Mouse (Mus musculus) neural tube, embryonic 12.5 days (tissue): ENCODE results near the gene Cd3eap. TPM values are rescaled to one million over a fixed set of nuclear protein-coding genes. Genes with fewer than 3 reads are reported as not detected.
A peak's percentile ranks its signal among the peaks of the same experiment; 100 is the strongest.

Experiments
- ATAC-seq: fragments of 200-750 bp; cut with Nextera tagmentation; 2 replicates; pipeline ENCODE4 v1.8.0; 2017; ENCODE audit warnings: low read depth, mild to moderate bottlenecking, moderate TSS enrichment, moderate library complexity; ENCODE audit not compliant: low FRiP score
- H3K27ac ChIP-seq: fragments of 300-500 bp; sonication (generic); 2 replicates; pipeline ENCODE4 v1.5.1; 2016
- H3K27me3 ChIP-seq: fragments of 300-500 bp; sonication (generic); replicated peaks from 2 replicates; pipeline ENCODE4 v1.6.1; 2016; ENCODE audit warnings: mild to moderate bottlenecking
- H3K36me3 ChIP-seq: fragments of 300-500 bp; sonication (generic); 2 replicates; pipeline ENCODE4 v1.6.1; 2016; ENCODE audit warnings: mild to moderate bottlenecking
- H3K4me1 ChIP-seq: fragments of 300-500 bp; sonication (generic); 2 replicates; pipeline ENCODE4 v1.6.1; 2016
- H3K4me2 ChIP-seq: fragments of 300-500 bp; sonication (generic); replicated peaks from 2 replicates; pipeline ENCODE4 v1.6.1; 2016; ENCODE audit warnings: mild to moderate bottlenecking
- H3K4me3 ChIP-seq: fragments of 300-500 bp; sonication (generic); 2 replicates; pipeline ENCODE4 v1.5.1; 2016
- H3K9ac ChIP-seq: fragments of 300-500 bp; sonication (generic); 2 replicates; pipeline ENCODE4 v1.6.1; 2016; ENCODE audit warnings: mild to moderate bottlenecking
- H3K9me3 ChIP-seq: fragments of 300-500 bp; sonication (generic); 2 replicates; pipeline ENCODE4 v1.6.1; 2016; ENCODE audit warnings: mild to moderate bottlenecking
- WGBS: fragments of 180-500 bp; shearing (Covaris S2); methylation state at CpG from one replicate; pipeline ENCODE4 v1.1.7; 2016; 5-methylcytosine and 5-hydroxymethylcytosine counted together
- microRNA counts: library from miRNA; unstranded; fragments of <30 nt; microRNA quantifications from one replicate; lab custom pipeline; 2017
- microRNA-seq: library from miRNA; unstranded; fragments of <30 nt; microRNA quantifications from one replicate; pipeline ENCODE4, GENCODE M21; 2017
- polyA plus RNA-seq: library from polyadenylated mRNA; unstranded; fragments of >200 nt; fragmentation: Nextera tagmentation; extraction: Ambion mirVana; gene quantifications from 2 replicates; pipeline ENCODE4 v1.2.1, GENCODE M21; 2016

The Cd3eap gene
- polyA plus RNA-seq, 1 experiment from 2014 or later, result 19.8 TPM

- Histone ChIP-seq H3K9me3 (no peaks in the 10 kb centered on the region), H3K4me2 (no peak overlapping the region), H3K27ac (no peak overlapping the region), H3K4me3 (no peak overlapping the region), H3K9ac (no peak overlapping the region), H3K4me1 (peaks cover 28% of the 10 kb centered on the region), H3K27me3 (peaks cover 40% of the 10 kb centered on the region), H3K36me3 (no peaks in the 10 kb centered on the region)
- no peak for ATAC-seq
- WGBS, result 44% methylated on average over 4 of the region's 4 CpGs
Observed at GRCm38 (mm10) chr7:19311991-19312390, 47.3 kb downstream of the Cd3eap start.

GRCm38 (mm10) chr7:19309884-19310641 lies 49.2 kb downstream of the Cd3eap start, which contains the start of gene Fosb:
Gene Fosb, minus strand, starts transcription at chr7:19310051.
- no peak within 1 kb of the TSS for H3K27ac ChIP-seq

GRCm38 (mm10) chr7:19309278-19309883 lies 49.9 kb downstream of the Cd3eap start:
- H3K4me2 ChIP-seq, result peak overlapping the region; percentile 90
- WGBS, result 1% methylated on average over 48 of the region's 48 CpGs
- no peaks in the 10 kb centered on the region for H3K9me3 ChIP-seq
- 0 out of 2 replicates have a peak overlapping the region, but pooled peaks have one; percentile 39 for H3K9ac ChIP-seq
- no peak for ATAC-seq
- H3K4me1 ChIP-seq, result peaks cover 31% of the 10 kb centered on the region
- H3K4me3 ChIP-seq, result peak overlapping the region; percentile 68
- no peaks in the 10 kb centered on the region for H3K36me3 ChIP-seq
- peaks cover 63% of the 10 kb centered on the region for H3K27me3 ChIP-seq
- no peak overlapping the region for H3K27ac ChIP-seq

More at GRCm38 (mm10) chr7:19309884-19310641, 49.2 kb downstream of the Cd3eap start, which contains the start of gene Fosb:
- no peaks in the 10 kb centered on the region for H3K36me3 ChIP-seq
- peaks cover 24% of the 10 kb centered on the region for H3K4me1 ChIP-seq
- peak within 1 kb of the TSS; percentile 68 for H3K4me3 ChIP-seq
- peak within 1 kb of the TSS; percentile 44 for H3K9ac ChIP-seq
- peaks cover 56% of the 10 kb centered on the region for H3K27me3 ChIP-seq
- ATAC-seq, result peak; percentile 83
- WGBS, result under 1% methylated on average over 49 of the region's 49 CpGs
- H3K9me3 ChIP-seq, result no peaks in the 10 kb centered on the region
- H3K4me2 ChIP-seq, result peak within 1 kb of the TSS; percentile 90

- H3K27ac ChIP-seq, result peak overlapping the region; percentile 3; the same call in 1 of the 2 replicates
- under 1% methylated on average over 58 of the region's 58 CpGs for WGBS
Observed at GRCm38 (mm10) chr7:19308454-19309277, 50.6 kb downstream of the Cd3eap start.

GRCm38 (mm10) chr7:19307739-19308453 lies 51.4 kb downstream of the Cd3eap start:
- Histone ChIP-seq H3K27ac (peak overlapping the region; percentile 3; the same call in 1 of the 2 replicates), H3K4me2 (peak overlapping the region; percentile 90), H3K4me1 (peaks cover 41% of the 10 kb centered on the region), H3K9me3 (no peaks in the 10 kb centered on the region), H3K9ac (peak overlapping the region; percentile 44; the same call in 1 of the 2 replicates), H3K27me3 (peaks cover 66% of the 10 kb centered on the region), H3K4me3 (peak overlapping the region; percentile 68), H3K36me3 (no peaks in the 10 kb centered on the region)
- WGBS, result 2% methylated on average over 17 of the region's 18 CpGs
- peak; percentile 62 for ATAC-seq

More at GRCm38 (mm10) chr7:19308454-19309277, 50.6 kb downstream of the Cd3eap start:
- Histone ChIP-seq H3K9ac (peak overlapping the region; percentile 44; the same call in 1 of the 2 replicates), H3K4me3 (peak overlapping the region; percentile 68), H3K27me3 (peaks cover 65% of the 10 kb centered on the region), H3K4me2 (peak overlapping the region; percentile 90), H3K4me1 (peaks cover 38% of the 10 kb centered on the region), H3K9me3 (no peaks in the 10 kb centered on the region), H3K36me3 (no peaks in the 10 kb centered on the region)
- peak; percentile 83 for ATAC-seq

- Histone ChIP-seq H3K27me3 (peaks cover 71% of the 10 kb centered on the region), H3K9ac (no peak overlapping the region), H3K4me3 (no peak overlapping the region), H3K4me1 (peaks cover 41% of the 10 kb centered on the region), H3K36me3 (no peaks in the 10 kb centered on the region), H3K9me3 (no peaks in the 10 kb centered on the region), H3K27ac (no peak overlapping the region), H3K4me2 (peak overlapping the region; percentile 90)
- no peak for ATAC-seq
- WGBS, result 69% methylated on average over 25 of the region's 25 CpGs
Observed at GRCm38 (mm10) chr7:19306819-19307738, 52.2 kb downstream of the Cd3eap start.

MicroRNAs within 50 kb of the gene (microRNA counts, 519-probe panel; counts per million panel counts)
- microRNA mmu-miR-343 (lab: Ali Mortazavi, UCI), result 342 counts per million, percentile 67 among the panel's probes with 10 or more counts

Small RNAs within 50 kb of the gene (microRNA-seq; reads per million reads assigned to microRNA genes)
- not detected for gene Mir343

Other genes with a start within 250 kb of the Cd3eap start
- 1.0 and 1.1 TPM in 2 replicates for gene Gm4969, start 241.1 kb downstream of the Cd3eap start, polyA plus RNA-seq
- 18.3 and 19.9 TPM in 2 replicates for gene Fbxo46, start 239.6 kb downstream of the Cd3eap start, polyA plus RNA-seq
- gene Qpctl, start 210.2 kb downstream of the Cd3eap start, polyA plus RNA-seq, result 19.5 and 20.9 TPM in 2 replicates
- gene Snrpd2, start 209.8 kb downstream of the Cd3eap start, polyA plus RNA-seq, result 124 and 133 TPM in 2 replicates
- 1.1 and 1.8 TPM in 2 replicates for gene Gipr, start 193.4 kb downstream of the Cd3eap start, polyA plus RNA-seq
- gene Eml2, start 183.1 kb downstream of the Cd3eap start, polyA plus RNA-seq, result 5.1 and 6.6 TPM in 2 replicates
- 1.9 and 2.3 TPM in 2 replicates for gene Gpr4, start 146.9 kb downstream of the Cd3eap start, polyA plus RNA-seq
- gene Opa3, start 131.1 kb downstream of the Cd3eap start, polyA plus RNA-seq, result 42.1 and 43.9 TPM in 2 replicates
- gene Vasp, start 87.7 kb downstream of the Cd3eap start, polyA plus RNA-seq, result 53.4 and 56.3 TPM in 2 replicates
- 0.20 TPM in 1 of 2 replicates, not detected in the other for gene Ppm1n, start 79.4 kb downstream of the Cd3eap start, polyA plus RNA-seq
- 91.1 and 99.1 TPM in 2 replicates for gene Rtn2, start 76.9 kb downstream of the Cd3eap start, polyA plus RNA-seq
- 0.08 TPM in 1 of 2 replicates, not detected in the other for gene Fosb, start 49.4 kb downstream of the Cd3eap start, polyA plus RNA-seq
- 103 and 104 TPM in 2 replicates for gene Ercc1, start 14.7 kb downstream of the Cd3eap start, polyA plus RNA-seq
- 3.1 and 3.2 TPM in 2 replicates for gene Ppp1r13l, start 266 bp upstream of the Cd3eap start, polyA plus RNA-seq
- 24.0 and 27.5 TPM in 2 replicates for gene Ercc2, start 22.5 kb upstream of the Cd3eap start, polyA plus RNA-seq
- 3.9 and 6.4 TPM in 2 replicates for gene Klc3, start 44.6 kb upstream of the Cd3eap start, polyA plus RNA-seq
- gene Ckm, start 45.3 kb upstream of the Cd3eap start, polyA plus RNA-seq, result 0.20 and 0.35 TPM in 2 replicates
- gene Mark4, start 99.3 kb upstream of the Cd3eap start, polyA plus RNA-seq, result 19.9 and 21.7 TPM in 2 replicates
- 1.2 and 1.6 TPM in 2 replicates for gene Exoc3l2, start 103.8 kb upstream of the Cd3eap start, polyA plus RNA-seq
- 4.6 and 5.7 TPM in 2 replicates for gene Bloc1s3, start 148.9 kb upstream of the Cd3eap start, polyA plus RNA-seq
- 50.6 and 51.0 TPM in 2 replicates for gene Trappc6a, start 148.9 kb upstream of the Cd3eap start, polyA plus RNA-seq
- gene Nkpd1, start 158.4 kb upstream of the Cd3eap start, polyA plus RNA-seq, result 0.11 and 0.19 TPM in 2 replicates
- gene Ppp1r37, start 203.6 kb upstream of the Cd3eap start, polyA plus RNA-seq, result 44.3 and 48.8 TPM in 2 replicates
- gene Zfp296, start 217.8 kb upstream of the Cd3eap start, polyA plus RNA-seq, result 0.30 TPM in 1 of 2 replicates, not detected in the other
- 140 and 145 TPM in 2 replicates for gene Gemin7, start 218.1 kb upstream of the Cd3eap start, polyA plus RNA-seq
- gene Clasrp, start 245.0 kb upstream of the Cd3eap start, polyA plus RNA-seq, result 70.1 and 79.0 TPM in 2 replicates